Mouse (Mus musculus): ENCODE results near the gene Gatad2b.
"Not testable (repeated sequence)": the region's sequence is repeated elsewhere in the genome, so short reads cannot be mapped to it uniquely, and the experiment has no call there.

The Gatad2b gene

DNA sequence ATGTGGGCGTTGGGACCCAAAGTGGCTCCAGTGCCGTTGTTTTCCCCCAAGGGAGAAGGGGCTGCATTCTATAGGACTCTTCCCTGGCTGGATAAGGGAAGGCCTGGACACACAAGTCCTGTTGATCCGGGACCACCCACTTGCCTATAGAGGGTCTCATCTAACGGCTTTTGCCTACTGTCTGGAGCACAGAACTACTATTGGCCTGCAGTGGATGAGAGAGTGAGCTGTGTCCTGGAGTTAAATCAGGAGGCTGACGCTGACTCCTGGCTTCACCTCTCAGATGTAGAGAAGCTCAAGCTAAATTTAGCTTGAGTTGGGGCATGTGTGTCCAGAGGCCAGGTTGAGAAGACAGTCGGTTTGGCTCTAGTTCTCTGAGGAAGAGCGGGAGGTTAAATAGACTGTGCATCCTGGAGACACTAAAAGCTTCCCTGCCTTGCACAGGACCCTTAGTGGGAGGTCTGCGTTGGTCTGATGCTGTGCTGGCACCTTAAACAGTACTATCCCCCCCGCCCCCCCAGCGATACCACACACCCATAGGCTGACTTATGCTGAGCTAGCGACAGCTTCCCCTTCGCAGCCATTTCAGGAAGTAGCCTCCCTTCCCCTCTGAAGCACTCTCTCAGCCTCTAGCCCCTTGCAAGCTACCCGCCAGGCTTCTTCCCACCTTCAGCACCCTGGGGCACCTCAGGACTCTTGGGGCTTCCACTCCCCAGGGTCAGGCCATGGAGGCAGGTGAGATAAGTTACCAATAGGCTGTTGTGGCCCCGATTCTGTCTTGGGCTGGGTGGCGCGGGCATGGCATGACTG, 26.8 kb upstream of the Gatad2b start:
- DNase-seq: peak; percentile 57 to 59

DNA sequence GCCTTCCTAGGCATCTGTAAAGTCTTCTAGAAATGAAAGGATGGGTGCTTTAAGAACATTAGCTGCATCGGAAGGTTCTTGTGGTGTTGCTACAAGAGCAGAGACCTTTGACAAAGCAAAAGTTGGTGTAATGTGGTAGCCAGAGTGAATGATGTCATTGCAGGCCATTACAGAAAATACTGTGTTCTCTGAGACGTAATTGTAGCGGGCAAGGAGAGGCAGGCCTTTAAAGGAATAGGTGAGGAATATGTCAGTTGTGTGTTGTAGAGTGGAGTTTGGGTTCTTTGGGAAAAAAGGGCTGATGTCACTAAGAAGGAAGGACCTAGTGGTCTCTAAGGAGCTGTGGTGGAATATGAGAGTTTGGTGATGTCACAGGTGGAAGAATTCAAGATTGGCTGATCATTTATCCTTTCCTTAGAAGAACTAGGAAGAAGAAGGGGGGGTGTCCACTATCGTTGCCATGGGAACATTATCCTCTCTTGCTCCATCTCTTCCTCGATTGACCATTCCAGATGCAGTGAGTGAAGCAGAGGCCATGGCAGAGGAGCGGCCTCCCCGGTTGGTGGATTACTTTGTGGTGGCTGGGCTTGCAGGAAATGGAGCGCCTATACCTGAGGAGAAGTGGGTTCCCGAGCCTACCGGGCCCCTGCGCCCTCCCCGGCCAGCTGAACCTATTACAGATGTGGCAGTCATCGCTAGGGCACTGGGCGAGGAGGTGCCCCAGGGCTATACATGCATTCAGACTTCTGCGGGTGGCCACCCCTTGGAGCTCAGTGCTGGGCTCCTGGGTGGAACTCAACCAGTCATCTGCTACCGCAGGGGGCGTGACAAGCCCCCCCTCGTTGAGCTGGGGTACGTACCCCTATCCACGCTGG, 25.8 kb upstream of the Gatad2b start:
- DNase-seq: no peak

DNA sequence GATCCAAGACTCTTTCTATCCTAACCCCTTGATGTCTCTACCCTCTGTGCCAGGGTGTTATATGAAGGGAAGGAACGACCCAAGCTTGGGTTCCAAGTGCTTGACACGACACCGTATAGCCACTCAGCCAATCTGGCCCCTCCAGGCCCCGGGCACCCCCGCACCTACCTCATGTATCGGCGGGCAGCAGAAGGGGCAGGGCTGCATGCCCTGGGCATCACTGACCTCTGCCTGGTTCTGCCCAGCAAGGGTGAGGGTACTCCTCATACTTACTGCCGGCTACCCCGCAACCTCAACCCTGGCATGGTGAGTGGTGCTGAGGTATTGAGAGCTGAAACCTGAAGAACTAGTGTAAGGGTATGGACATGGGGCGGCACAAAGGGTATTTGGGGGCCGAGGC, 24.8 kb upstream of the Gatad2b start:
- DNase-seq: no peak

DNA sequence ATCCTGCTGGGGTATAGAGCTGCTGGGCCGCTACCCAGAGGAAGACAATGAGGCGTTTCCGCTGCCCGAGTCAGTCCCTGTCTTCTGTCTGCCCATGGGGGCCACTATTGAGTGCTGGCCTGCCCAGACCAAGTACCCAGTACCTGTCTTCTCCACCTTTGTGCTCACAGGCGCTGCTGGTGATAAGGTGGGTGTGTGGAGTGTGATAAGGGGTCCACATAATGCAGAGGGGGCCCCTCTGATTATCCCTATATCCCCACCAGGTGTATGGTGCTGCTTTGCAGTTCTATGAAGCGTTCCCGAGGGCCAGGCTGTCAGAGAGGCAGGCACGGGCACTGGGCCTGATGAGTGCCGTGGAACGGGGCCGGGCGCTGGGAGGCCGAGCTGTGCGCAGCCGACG, 24.0 kb upstream of the Gatad2b start:
- no peak for DNase-seq

DNA sequence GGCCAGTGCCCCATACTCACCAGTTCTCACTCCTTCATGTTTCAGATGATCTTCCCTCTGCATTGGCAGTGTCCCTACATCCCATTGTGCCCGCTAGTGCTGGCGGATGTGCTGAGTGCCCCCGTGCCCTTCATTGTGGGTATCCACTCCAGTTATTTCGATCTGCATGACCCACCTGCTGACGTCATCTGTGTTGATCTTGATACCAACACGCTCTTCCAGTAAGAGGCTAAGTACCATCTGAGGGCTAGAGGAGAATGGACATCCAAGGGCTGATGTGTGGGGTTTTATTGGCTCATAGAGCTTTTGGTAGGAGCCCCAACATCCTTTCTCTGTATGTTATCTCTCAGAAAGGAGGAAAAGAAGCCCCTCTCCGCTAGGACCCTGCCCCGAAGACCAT, 22.2 kb upstream of the Gatad2b start:
- no peak for DNase-seq

DNA sequence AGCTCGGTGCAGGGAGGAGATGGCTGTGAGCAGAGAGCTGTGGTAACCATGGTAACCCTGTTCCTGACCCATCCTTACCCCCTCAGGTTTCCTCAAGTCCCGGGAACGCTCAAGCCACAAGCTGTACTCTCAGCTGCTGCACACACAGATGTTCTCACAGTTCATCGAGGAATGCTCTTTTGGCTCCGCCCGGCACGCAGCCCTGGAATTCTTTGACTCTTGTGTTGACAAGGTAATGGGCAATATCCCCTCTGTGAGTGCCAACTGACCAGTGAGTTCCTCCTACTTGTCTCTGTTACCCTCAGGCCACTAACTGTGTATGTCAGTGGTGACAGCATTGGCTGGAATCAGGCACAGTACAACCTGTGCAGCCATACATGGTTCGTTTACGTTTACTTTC, 20.8 kb upstream of the Gatad2b start:
- DNase-seq: no peak

DNA sequence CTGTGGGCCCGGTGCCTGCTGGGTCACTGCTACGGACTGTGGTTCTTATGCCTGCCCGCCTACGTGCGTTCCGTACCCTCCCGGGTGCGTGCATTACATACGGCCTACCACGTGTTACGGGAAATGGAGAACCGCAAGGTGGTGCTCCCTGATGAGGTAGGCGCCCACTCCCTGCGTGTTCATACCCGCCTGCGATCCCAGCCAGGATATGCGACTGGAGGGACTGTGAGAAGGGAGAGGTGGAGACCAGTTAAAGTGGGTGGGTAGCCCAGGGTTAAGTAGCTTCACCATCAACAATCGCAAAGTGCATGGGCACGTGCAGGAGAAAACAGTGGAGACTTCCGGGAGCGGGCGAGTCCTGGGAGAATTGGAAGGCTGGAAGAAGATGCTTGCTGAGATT, 19.1 kb upstream of the Gatad2b start:
- no peak for DNase-seq

DNA sequence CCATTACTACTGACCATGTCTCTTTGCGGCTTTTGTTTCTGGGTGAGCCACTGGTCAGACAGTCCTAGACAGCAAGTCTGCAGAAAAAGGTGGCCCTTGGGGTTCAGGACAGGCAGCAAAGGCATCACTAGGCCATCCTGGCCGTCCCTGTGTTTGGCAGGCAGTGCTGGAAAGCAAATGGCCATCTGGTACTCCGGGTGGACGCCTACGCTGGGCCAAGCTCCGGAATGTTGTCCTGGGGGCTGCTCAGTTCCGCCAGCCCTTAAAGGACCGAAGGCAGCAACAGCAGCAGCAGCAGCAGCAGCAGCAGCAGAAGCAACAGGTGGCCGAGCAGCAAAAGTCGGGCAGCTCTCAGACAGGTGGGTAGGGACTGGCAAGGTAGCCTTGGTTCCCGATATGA, 17.7 kb upstream of the Gatad2b start:
- no peak for DNase-seq

DNA sequence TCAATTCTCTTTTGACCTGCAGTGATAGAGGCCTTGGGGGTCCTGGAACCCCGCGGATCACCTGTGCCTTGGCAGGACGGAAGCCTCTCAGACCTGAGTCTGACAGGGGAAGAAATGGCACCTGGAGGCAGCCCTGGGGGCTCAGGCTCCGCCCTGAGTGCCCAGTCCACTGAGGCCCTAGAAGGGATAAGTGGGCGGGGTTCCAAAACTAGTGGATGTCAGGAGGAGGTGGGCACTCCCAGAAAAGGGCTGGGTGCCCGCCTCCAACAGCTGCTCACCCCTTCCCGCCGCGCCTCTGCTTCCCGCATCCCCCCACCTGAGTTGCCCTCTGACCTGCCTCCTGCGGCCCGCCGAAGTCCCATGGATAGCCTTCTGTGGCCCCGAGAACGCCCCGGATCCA, 16.1 kb upstream of the Gatad2b start:
- DNase-seq: no peak

DNA sequence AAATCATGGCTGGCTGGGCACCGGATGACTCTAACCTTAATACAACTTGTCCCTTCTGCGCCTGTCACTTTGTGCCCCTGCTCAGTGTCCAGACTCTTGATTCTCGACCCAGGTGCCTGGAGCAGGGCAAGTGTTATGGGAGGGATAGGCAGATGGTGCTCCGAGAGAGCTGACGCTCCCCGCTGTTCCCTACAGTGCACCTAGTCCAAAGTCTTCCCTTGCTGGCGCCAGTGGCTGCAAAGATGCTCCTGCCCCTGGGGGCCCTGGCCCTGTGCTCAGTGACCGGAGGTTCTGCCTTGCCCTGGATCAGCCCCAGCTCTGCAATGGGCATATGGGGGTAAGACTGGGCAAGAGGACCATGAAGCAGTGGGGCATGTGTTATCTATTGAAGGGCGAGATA, 15.2 kb upstream of the Gatad2b start:
- no peak for DNase-seq

DNA sequence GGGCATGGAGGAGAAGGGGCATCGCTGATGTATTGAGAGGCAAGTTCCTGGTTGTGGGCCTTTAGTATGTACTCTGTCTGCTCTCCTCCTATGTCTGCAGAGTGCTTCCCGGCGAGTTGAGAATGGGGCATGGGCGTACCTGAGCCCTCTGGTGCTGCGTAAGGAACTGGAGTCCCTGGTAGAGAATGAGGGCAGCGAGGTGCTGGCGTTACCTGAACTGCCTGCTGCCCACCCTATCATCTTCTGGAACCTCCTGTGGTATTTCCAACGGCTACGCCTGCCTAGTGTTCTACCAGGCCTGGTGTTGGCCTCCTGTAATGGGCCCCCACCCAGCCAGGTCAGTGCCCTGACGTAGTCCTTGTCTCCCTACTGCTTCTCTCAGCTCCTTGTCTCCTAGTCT, 14.8 kb upstream of the Gatad2b start:
- DNase-seq: no peak

DNA sequence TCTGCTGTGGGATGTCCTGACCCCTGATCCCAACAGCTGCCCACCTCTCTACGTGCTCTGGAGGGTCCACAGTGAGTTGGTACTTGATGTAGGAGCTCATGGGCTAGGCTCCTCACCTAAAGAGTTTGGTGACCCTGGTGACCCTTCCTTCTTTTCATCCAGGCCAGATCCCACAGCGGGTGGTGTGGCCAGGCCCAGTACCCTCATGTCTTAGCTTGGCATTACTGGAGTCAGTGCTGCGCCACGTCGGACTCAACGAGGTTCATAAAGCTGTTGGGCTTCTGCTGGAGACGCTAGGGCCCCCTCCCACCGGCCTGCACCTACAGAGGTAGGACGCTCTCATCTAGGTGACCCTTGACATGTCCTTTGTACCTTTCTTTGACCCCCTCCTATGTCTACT, 13.8 kb upstream of the Gatad2b start:
- DNase-seq: no peak

DNA sequence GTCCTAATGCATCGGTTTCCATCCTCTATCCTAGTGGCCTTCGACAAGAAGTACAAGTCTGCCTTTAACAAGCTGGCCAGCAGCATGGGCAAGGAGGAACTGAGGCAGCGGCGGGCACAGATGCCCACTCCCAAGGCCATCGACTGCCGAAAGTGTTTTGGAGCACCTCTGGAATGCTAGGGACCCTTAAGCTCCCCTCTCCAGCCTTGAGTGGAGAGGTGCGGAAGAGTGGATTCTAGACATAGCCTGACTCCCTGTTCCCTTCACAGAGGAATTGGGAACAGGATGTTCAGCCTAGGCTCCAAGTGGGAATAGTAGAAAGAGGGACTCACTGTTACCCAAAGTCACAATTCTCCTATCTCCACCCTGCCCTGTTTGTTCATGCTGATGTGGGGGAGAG, 13.2 kb upstream of the Gatad2b start:
- no peak for DNase-seq

DNA sequence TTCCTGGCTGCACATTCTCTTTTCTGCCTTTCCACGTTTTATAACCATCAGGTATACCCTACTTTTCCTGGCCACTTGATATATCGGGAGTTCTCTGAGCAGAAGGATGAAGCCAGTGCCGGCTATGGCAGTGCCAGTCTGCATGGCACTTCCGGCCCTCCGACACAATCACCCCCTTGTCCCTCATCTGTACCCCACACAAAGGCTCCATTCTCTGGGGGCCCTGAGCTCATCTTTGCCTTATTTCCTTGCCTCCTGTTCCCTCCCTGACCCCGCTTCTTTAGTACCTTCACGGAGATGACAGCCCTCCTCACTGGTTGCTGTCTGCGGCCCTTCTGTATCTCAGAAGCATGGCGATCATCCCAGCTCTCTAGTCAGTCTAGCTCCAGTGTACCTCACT, 12.3 kb upstream of the Gatad2b start:
- DNase-seq: no peak

DNA sequence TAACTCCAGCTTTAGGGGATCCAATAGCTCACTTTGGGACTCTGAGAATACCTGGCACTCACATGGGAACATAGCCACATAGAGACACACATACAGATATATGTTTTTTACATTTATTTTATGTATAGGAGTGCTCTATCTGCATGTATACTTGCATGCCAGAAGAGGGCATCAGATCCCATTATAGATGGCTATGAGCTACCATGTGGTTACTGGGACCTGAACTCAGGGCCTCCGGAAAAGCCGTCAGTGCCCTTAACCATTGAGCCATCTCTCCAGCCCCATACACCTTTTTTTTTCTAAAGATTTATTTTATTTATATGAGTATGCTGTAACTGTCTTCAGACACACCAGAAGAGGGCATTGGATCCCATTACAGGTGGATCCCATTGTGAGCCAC, 8.8 kb upstream of the Gatad2b start:
- no peak for DNase-seq

DNA sequence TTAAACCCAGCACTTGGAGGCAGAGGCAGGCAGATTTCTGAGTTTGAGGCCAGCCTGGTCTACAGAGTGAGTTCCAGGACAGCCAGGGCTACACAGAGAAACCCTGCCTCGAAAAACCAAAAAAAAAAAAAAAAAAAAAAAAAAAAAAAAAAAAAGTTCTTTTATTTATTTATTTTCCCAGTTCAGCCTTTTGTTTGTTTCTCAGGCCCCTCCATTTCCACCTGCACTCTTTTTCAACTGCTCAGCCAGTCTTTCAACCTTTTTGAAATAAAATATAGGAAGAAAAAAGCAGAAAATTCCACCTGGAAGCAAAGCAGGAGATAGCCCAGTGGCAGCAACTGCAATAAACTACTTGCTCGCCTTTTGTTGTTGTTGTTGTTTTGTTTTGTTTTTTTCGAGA, 3.6 kb upstream of the Gatad2b start:
- not testable (repeated sequence) for DNase-seq

DNA sequence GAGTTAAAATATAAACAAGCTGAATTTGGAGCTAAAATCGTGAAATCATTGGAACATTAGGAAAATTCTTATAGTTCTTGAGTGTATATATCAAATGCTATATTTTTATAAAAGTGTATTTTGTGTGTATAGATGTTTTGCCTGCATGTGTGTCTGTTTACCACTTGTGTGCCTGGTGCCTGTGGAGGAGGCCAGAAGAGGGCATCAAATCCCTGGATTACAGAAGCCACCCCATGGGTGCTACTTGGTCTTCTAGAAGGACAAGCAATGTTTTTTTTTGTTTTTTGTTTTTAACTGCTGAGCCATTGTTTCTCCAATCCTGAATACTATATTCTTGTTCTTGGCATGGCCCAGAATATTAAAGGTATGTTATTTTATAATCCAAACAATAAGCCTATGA, 2.4 kb upstream of the Gatad2b start:
- DNase-seq: no peak

DNA sequence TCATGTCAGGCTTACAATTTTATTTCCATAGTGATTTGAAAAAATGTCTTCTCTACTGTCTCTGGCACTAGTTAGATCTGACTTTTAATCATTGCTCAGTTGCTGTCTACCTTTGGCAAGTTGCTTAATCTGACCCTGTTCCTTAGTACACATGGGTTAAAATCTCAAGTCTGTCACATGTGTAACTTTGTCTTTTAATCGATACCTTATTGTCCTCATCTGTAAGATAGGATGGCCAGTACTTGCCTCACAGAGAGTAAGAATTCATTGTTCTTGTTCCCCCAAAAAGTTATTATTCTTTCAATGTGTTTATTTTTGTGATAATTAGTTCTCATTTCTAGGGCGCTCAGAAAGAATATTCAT, 1.0 kb upstream of the Gatad2b start:
- DNase-seq: no peak

DNA sequence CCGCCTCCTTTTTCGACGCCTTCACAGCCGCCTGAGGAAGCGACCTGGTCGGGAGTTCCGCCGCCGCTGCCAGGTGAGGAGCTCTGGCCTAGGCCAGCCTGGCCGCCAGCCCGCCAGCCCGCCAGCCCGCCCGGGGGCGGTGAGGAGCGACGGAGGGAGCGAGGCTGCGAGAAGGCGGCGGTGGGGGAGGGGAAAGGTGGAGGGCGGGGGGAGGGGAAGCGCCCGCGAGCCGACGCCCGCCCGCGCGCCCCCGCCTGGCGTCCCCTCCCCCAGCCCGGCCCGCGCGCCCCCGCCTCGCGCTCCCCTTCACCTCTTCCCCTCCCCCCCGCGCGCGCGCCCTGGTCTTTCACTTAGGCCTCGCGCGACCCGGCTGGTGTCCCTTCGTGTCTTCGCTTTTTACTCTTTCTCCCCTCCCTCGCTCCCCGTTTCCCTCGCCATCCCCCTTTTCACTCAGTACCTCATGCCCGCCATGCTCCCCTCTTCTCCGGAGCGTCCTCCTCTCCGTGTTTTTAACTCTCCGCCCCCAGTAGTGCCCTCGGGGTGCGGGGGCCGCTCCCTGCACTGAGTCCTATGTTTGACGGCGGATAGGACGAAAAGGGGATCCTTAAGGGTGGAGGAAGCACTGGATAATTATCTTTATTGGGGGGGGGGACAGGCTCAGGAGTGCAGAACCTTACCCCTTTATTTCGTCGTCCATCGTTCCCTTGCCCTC, 530 bp downstream of the Gatad2b start:
- peak; percentile 52 to 62 for DNase-seq

DNA sequence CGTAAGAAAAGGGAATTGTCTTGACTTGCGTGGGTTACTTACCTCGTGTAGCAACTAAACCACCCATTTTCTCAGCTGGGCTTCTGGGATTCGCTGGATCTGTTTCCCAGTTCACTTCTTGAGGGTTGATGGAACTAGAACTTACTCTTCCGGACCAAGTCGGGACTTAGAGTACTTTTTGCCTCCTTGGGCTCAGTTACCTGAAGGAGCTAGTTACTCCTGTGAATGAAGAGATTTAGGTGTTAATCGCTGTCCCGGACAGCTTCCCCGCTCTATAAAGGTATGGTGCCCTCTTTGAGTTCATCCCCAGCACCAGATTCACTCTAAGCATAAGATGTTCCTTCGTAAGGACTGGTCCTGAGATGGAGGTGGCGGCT, 1.1 kb downstream of the Gatad2b start:
- no peak for DNase-seq

DNA sequence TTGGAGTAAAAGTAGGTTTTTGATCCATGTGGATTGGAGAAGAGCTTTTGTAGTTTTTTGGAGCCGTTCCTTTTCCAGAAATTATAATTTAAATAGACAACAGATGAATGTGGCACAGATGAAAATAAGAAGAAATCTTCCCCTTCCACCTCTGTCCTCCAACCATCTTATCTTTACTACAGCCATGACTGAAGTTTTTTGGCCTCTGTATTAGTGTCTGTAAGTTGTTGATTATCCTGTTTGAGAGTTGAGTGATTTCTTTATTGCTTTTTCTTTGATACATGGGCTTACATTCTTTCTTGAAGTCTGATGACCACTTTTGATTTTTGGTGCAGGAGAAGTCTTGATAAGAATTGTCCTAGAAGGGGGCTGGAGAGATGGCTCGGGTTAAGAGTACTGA, 1.7 kb downstream of the Gatad2b start:
- DNase-seq: no peak

DNA sequence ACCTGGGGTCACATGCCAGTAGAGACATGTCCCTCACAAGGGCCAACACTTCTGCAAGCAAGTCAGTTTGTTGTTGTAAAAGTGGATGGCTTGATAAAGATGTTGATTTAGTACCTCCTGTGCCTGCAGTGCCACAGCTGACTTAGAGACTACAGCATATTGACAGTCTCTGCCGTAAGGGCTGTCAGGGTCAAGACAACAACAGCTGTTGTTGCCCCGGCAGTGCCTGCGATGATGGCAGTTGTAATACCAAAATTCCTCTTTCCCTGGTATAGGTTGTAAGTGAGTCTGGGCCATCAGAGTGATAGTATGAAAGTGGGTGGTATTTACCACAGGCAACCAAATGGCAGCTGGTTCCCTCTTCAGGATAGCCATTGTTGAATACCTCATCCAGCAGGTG, 12.8 kb downstream of the Gatad2b start:
- no peak for DNase-seq

DNA sequence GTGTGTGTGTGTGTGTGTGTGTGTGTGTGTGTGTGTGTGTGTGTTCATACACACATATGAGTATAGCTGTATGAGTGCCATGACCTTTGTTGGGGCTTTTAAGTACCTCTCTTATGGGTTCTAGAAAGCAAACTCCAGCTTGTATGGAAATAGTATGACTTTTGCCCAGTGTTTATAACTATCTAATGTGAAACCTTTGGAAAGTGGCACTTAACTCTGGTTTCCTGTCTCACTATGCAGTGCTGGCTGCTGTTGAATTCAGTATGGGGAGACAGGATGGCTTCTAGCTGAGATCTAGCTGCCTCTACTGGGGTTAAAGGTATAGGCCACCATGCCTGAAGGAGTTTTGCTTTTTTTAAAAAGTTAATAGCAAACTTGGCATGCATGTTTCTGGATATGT, 16.6 kb downstream of the Gatad2b start:
- no peak for DNase-seq

DNA sequence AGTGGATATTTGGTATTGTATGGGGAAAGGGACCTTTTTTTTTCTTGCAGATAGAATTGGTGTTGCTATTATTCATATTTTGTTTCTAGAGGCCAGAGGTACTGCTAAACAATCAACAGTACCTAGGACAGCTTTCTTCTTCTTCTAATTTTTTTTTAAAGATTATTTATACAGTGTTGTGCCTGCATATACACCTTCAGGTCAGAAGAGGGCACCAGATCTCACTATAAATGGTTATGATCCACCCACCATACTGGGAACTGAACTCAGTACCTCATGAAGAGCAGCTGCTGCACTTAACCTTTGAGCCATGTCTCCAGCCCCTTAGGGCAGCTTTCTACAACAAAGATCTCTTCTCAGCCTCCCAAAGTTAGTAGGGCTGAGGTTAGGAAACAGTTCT, 20.4 kb downstream of the Gatad2b start:
- no peak for DNase-seq
